Mouse (Mus musculus): ENCODE data around the gene Mlxip. TPM values are rescaled to one million over a fixed set of nuclear protein-coding genes. Genes with fewer than 3 reads are reported as not detected.

The Mlxip gene
- polyA plus RNA-seq (2017; shearing (Covaris generic)): 16.2 TPM

DNA sequence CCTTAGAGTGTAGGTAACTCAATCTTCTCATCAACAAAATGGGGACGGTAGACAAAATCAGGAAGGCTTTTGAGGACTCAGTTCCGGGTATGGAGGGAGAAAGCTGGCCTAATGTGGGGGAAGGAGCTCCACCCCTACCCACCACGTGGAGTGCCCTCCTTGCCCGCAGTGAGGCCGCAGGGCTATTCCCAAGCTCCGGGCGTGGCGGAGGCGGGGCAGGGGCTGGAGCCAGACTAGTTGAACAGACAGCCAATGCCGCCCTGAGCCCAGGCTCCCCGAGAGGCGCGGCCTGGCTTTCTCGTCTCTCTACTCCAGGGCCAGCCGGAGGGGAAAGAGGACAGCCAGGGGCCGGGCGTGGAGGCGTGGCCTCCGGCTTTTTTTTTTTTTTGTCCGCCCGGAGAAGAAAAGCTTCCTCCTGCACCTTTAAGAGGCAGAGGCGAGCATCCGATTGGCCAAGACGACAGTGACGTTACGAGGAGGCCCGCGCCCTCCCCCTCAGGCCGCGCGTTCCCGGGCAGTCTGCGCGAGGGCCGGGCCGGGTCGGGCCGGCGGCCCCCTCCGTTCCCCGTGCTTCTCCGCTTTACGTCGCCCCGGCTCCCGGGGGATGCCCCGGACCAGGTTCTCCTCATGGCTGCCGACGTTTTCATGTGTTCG, at the start of gene Mlxip:
TSS of gene Mlxip (plus strand) at position 496 of the 654 bp plus-strand sequence.

DNA sequence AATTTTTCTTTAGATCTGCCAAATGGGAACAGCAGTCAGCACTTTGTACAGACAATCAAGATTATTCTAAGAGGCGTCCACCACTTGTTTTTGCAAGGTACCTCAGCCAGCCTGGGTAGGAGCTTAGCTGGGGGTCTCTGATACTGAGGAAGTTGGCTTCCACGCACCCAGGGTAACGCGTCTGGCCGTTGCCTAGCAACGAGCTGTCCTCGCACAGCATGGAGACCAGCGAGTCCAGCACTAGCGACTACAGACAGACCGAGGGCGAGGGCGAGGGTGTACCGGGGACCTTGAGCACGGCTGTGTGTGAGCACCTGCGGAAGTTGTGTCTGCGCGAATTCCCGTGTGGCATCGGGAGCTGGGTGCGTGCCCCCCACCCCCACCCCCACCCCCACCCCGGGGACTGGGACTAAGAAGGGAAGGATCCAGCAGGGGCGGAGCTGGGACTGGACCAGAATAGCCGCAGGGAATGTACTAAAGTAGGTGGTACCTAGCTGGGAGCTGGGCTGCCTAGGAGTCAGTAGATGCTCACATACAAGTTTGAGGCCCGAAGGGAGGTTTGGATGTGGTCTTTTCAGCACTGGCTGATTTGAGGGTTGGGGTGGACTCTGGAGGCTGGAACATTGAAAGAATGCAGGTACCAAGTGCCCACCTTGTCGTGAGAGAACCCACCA, 94.7 kb downstream of the Mlxip start, which contains the start of the genes Lrrc43 and Il31:
TSS of gene Lrrc43 (plus strand) at position 194 of the 674 bp plus-strand sequence.
TSS of gene Il31 (minus strand) at position 378 of the 674 bp plus-strand sequence.

Other genes with a start within 250 kb of the Mlxip start
- gene Psmd9, start 225.4 kb upstream of the Mlxip start, polyA plus RNA-seq (2017; shearing (Covaris generic)): 68.6 TPM
- gene Hpd, start 212.1 kb upstream of the Mlxip start, polyA plus RNA-seq (2017; shearing (Covaris generic)): not detected
- gene Wdr66, start 142.7 kb upstream of the Mlxip start, polyA plus RNA-seq (2017; shearing (Covaris generic)): 3.5 TPM
- 9.4 TPM for gene Bcl7a, start 51.0 kb upstream of the Mlxip start, polyA plus RNA-seq (2017; shearing (Covaris generic))
- not detected for gene Lrrc43, start 94.5 kb downstream of the Mlxip start, polyA plus RNA-seq (2017; shearing (Covaris generic))
- not detected for gene Il31, start 94.7 kb downstream of the Mlxip start, polyA plus RNA-seq (2017; shearing (Covaris generic))
- gene B3gnt4, start 115.7 kb downstream of the Mlxip start, polyA plus RNA-seq (2017; shearing (Covaris generic)): 1.3 TPM
- 136 TPM for gene Diablo, start 129.4 kb downstream of the Mlxip start, polyA plus RNA-seq (2017; shearing (Covaris generic))
- not detected for gene Gm49027, start 130.7 kb downstream of the Mlxip start, polyA plus RNA-seq (2017; shearing (Covaris generic))
- 60.0 TPM for gene Vps33a, start 178.2 kb downstream of the Mlxip start, polyA plus RNA-seq (2017; shearing (Covaris generic))